Mouse (Mus musculus) forebrain, embryonic 14.5 days (tissue): Measurements from ENCODE around the gene Gm11983. TPM values are rescaled to one million over a fixed set of nuclear protein-coding genes. Genes with fewer than 3 reads are reported as not detected.
"Not testable (repeated sequence)": the region's sequence is repeated elsewhere in the genome, so short reads cannot be mapped to it uniquely, and the experiment has no call there.

Experiments used
- ATAC-seq: fragments of 200-750 bp; cut with Nextera tagmentation; 2 replicates; pipeline ENCODE4 v1.8.0; 2017; ENCODE audit warnings: mild to moderate bottlenecking, moderate library complexity
- DNase-seq: peaks from one replicate; pipeline ENCODE4 v3.0.0-alpha.2; 2015; ENCODE audit warnings: low spot score
- H3K27ac ChIP-seq: fragments of 300-500 bp; sonication (generic); 2 replicates; pipeline ENCODE4 v1.5.1; 2014; ENCODE audit warnings: low read depth, mild to moderate bottlenecking, control low read depth, low read length, moderate library complexity
- H3K27me3 ChIP-seq: fragments of 300-500 bp; sonication (generic); replicated peaks from 2 replicates; pipeline ENCODE4 v1.6.1; 2014; ENCODE audit warnings: low read length, control low read depth, mixed read lengths; ENCODE audit not compliant: control insufficient read depth, insufficient read depth
- H3K36me3 ChIP-seq: fragments of 300-500 bp; sonication (generic); 2 replicates; pipeline ENCODE4 v1.6.1; 2014; ENCODE audit warnings: low read length, control low read depth; ENCODE audit not compliant: control insufficient read depth, insufficient read depth
- H3K4me1 ChIP-seq: fragments of 300-500 bp; sonication (generic); 2 replicates; pipeline ENCODE4 v1.6.1; 2014; ENCODE audit warnings: antibody characterized with exemption, low read length, control low read depth; ENCODE audit not compliant: control insufficient read depth, insufficient read depth
- H3K4me2 ChIP-seq: fragments of 300-500 bp; sonication (generic); 2 replicates; pipeline ENCODE4 v1.6.1; 2014; ENCODE audit warnings: mild to moderate bottlenecking, control low read depth, low read length
- H3K4me3 ChIP-seq: fragments of 300-500 bp; sonication (generic); 2 replicates; pipeline ENCODE4 v1.5.1; 2014; ENCODE audit warnings: low read depth, low read length, control low read depth
- H3K9ac ChIP-seq: fragments of 300-500 bp; sonication (generic); 2 replicates; pipeline ENCODE4 v1.6.1; 2014; ENCODE audit warnings: mild to moderate bottlenecking, low read length, control low read depth, moderate library complexity
- H3K9me3 ChIP-seq: fragments of 300-500 bp; sonication (generic); replicated peaks from 2 replicates; pipeline ENCODE4 v1.6.1; 2016; ENCODE audit warnings: low read length, control low read depth, mixed read lengths; ENCODE audit not compliant: control insufficient read depth
- WGBS: fragments of 180-500 bp; shearing (Covaris S2); extraction: QIAGEN DNeasy Blood & Tissue Kit; methylation state at CpG from one replicate; pipeline ENCODE4 v1.1.7; 2014; 5-methylcytosine and 5-hydroxymethylcytosine counted together
- polyA plus RNA-seq: library from polyadenylated mRNA; unstranded; fragments of >200 nt; fragmentation: Nextera tagmentation; extraction: Ambion mirVana; gene quantifications from 2 replicates; pipeline ENCODE4 v1.2.1, GENCODE M21; 2014

The Gm11983 gene
- polyA plus RNA-seq, 1 experiment from 2014 or later: not detected

DNA sequence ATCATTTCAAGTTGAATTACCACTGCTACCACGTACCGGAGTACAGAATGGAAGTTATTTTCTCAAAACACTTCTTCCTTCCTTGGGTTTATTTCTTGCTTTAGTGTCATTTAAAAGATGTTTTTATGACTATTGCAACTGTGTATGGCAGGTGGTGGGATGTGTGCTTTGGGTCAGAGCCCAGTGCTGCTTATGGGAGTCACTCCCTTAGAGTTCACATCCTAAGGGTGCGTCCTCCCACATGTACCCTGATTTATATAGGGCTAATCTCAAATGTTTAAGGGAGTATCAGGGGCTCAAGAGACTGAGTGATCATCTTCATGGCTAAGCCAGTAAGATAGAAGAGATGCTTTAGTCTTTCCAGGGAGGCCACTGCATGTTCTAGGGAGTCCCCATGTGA lies 11.3 kb downstream of the Gm11983 start:
- H3K9me3 ChIP-seq: no peaks in the 10 kb centered on the region
- no peak overlapping the region for H3K27ac ChIP-seq
- DNase-seq: no peak
- H3K36me3 ChIP-seq: no peaks in the 10 kb centered on the region
- WGBS: 87% methylated on average over 3 of the region's 3 CpGs
- H3K27me3 ChIP-seq: no peaks in the 10 kb centered on the region
- H3K4me3 ChIP-seq: no peak overlapping the region
- H3K4me1 ChIP-seq: no peaks in the 10 kb centered on the region
- H3K4me2 ChIP-seq: no peak overlapping the region
- no peak for ATAC-seq
- H3K9ac ChIP-seq: no peak overlapping the region

GRCm38 (mm10) chr11:6823176-6823575 lies 14.3 kb downstream of the Gm11983 start:
- Histone ChIP-seq H3K4me3 (no peak overlapping the region), H3K4me2 (no peak overlapping the region), H3K27me3 (no peaks in the 10 kb centered on the region), H3K9me3 (no peaks in the 10 kb centered on the region), H3K4me1 (no peaks in the 10 kb centered on the region), H3K27ac (no peak overlapping the region), H3K9ac (no peak overlapping the region), H3K36me3 (no peaks in the 10 kb centered on the region)
- DNase-seq (no peak), ATAC-seq (no peak)
- 95% methylated on average over 2 of the region's 2 CpGs for WGBS

DNA sequence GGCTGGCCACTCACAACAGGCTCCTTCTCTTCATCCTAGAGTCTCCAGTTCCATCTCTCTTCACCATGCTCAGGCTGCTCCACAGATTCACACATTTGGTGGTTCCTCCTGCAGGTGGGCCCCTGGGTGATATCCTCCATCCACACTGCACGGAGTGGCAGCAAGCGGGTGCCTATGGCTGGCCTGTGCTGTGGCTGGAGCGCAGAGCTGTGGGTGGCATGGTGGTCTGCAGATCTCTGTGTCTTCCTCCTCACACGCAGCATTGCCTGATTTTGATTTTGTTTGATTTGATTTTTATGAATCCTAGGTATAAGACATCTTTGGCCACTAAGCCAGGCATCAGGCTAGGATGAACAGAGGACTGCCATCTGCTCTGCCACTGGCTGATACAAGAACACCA lies 23.0 kb downstream of the Gm11983 start:
- Histone ChIP-seq H3K9ac (no peak overlapping the region), H3K27me3 (no peaks in the 10 kb centered on the region), H3K4me1 (no peaks in the 10 kb centered on the region), H3K4me3 (no peak overlapping the region), H3K36me3 (no peaks in the 10 kb centered on the region), H3K9me3 (no peaks in the 10 kb centered on the region), H3K27ac (no peak overlapping the region), H3K4me2 (no peak overlapping the region)
- no peak for ATAC-seq
- no peak for DNase-seq
- WGBS: 93% methylated on average over 4 of the region's 4 CpGs

DNA sequence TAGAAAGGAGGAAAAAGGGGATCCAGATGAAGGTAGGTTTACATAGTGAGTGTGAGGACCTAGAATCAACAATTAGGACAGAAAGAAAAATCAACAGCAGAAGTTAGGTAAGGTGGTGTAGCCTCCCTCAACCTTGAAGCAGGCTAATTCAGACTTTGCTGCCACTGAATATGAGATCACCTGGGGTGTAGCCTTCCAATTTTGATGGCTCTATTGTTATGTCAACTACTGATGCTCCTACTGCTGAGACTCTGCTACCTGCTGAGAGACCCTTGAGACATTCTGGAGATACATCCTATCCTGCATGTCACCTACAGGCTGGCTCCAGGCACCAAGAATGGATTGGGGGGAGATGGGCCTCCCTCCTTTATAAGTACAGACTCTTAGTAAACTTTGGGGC lies 34.6 kb downstream of the Gm11983 start:
- ATAC-seq, H3K27ac ChIP-seq, H3K9ac ChIP-seq, H3K4me3 ChIP-seq, DNase-seq, H3K4me1 ChIP-seq, H3K9me3 ChIP-seq, H3K27me3 ChIP-seq, H3K4me2 ChIP-seq, H3K36me3 ChIP-seq: not testable (repeated sequence)

DNA sequence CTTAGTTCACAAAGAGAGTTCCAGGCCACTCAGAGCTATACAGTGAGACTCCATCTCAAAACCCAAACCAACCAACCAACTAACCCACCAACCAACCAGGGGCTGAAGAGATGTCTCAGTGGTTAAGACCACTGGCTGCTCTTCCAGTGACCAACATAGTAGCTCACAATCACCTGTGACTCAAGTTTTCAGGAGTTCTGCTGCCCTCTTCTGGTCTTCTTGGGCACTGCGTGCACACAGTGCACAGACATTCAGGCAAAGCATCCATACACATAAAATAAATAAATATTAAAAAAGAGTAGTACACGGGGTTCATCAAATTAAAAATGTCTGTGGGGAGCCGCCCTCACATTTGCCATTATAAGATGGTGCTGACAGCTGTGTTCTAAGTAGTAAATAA lies 46.8 kb downstream of the Gm11983 start:
- no peaks in the 10 kb centered on the region for H3K9me3 ChIP-seq
- H3K27me3 ChIP-seq: no peaks in the 10 kb centered on the region
- DNase-seq (no peak), ATAC-seq (no peak)
- no peak overlapping the region for H3K27ac ChIP-seq
- WGBS: 90% methylated on average over 3 of the region's 3 CpGs
- no peak overlapping the region for H3K4me2 ChIP-seq
- H3K9ac ChIP-seq: no peak overlapping the region
- H3K36me3 ChIP-seq: no peaks in the 10 kb centered on the region
- no peaks in the 10 kb centered on the region for H3K4me1 ChIP-seq
- H3K4me3 ChIP-seq: no peak overlapping the region

Other genes with a start within 250 kb of the Gm11983 start
- 49.6 and 63.9 TPM in 2 replicates for gene Nacad, start 231.6 kb downstream of the Gm11983 start, polyA plus RNA-seq
- 23.4 and 28.1 TPM in 2 replicates for gene Tbrg4, start 211.6 kb downstream of the Gm11983 start, polyA plus RNA-seq
- gene Wap, start 199.0 kb downstream of the Gm11983 start, polyA plus RNA-seq: not detected in 2 replicates
- 4.0 and 4.2 TPM in 2 replicates for gene Ramp3, start 179.1 kb downstream of the Gm11983 start, polyA plus RNA-seq
- gene Adcy1, start 225.8 kb upstream of the Gm11983 start, polyA plus RNA-seq: 5.0 and 7.9 TPM in 2 replicates